Mouse (Mus musculus) testis, adult 2 months (tissue): Measurements from ENCODE around the gene Gm20388.

ENCODE experiments used
- CTCF ChIP-seq: fragments of 200-500 bp; IDR thresholded peaks from 2 replicates; pipeline ENCODE4 v1.5.1; 2012; ENCODE audit warnings: low read depth, mild to moderate bottlenecking, inconsistent platforms, low read length, moderate library complexity; ENCODE audit not compliant: control insufficient read depth, insufficient read depth, insufficient replicate concordance
- POLR2A ChIP-seq: fragments of 200-500 bp; IDR thresholded peaks from 2 replicates; pipeline ENCODE4 v1.6.1; 2012; ENCODE audit warnings: low read depth, mild to moderate bottlenecking, inconsistent platforms, low read length, moderate library complexity; ENCODE audit not compliant: control insufficient read depth

DNA sequence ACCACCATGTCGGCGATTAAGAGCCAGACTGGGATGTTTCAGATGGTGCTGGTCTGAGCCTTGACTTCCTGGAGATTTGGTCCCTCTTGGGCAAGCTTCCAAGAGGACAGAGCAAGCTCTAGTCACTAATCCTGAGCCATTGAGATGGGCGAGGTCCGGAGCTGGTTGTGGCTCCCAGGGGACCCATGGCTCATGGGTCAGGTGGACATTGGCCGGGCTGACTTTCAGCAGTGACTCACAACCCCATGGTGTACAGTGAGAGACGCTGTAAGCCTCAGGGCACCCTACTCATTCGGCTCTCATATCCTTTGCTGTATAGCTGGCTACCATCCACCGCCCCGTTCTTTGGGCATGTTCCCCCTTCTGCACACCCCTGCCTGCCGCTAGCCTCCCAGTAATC lies 1223.5 kb downstream of the Gm20388 start:
- TF ChIP-seq CTCF (no peak), POLR2A (no peak)
